Mouse (Mus musculus): ENCODE measurements around the gene Ribc2. TPM values are rescaled to one million over a fixed set of nuclear protein-coding genes. Genes with fewer than 3 reads are reported as not detected.

The Ribc2 gene
- not detected for polyA plus RNA-seq (2012; fragmentation: generic; extraction: Trizol)

DNA sequence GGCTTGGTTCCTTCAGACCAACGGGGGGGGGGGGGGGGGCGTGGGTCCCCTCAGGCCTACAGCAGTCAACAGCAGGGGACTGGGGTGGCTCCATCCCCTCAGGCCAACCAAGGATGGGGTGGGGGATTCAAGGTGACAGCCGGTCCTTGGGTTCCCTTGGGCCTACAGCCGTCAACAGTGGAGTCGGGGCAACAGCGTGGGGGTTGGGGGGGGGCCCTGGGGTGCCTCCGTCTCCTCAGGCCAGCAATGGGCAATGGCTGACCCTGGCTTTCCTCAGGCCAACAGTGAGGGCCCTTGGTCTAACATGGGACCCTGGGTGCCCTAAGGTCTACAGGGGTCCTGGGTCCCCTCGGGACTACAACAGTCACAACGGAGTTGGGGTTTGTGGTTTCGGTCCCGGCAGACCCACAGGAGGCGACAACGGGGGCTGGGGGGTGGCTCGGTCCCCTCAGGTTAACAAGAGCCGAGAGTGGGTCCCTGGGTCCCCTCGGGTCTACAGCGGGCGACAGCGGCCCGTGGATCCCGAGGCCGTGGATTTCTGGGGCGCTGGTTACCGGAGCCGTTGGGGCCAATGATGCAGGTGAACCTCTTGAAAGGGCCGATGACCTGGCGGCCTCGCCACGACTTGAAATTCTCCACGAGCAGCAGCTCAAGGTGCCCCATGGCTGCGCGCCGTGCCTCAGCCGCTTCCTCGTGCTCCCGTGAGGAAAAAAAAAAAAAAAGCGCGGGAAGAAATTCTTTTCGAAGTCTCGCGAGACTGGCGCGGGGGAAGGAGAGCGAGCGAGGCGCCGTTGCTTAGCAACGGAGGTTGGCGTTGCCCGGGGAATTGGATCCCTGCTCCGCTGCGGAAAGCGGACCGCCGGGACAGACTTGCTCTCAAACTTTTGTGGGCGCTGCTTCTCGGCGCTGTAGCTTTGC is at the start of gene Ribc2, which contains the start of gene Smc1b:
Gene Ribc2 (plus strand): TSS at position 804 of the 918 bp plus-strand sequence.
Gene Smc1b (minus strand): TSS at position 690 of the 918 bp plus-strand sequence.

Other genes with a start within 250 kb of the Ribc2 start
- gene Gm29666, start 212.0 kb upstream of the Ribc2 start, polyA plus RNA-seq (2012; fragmentation: generic; extraction: Trizol): under 1 TPM; 0.12 to 0.20 TPM
- 10 to 100 TPM; 25.2 to 37.0 TPM for gene Nup50, start 208.7 kb upstream of the Ribc2 start, polyA plus RNA-seq (2012; fragmentation: generic; extraction: Trizol)
- gene 5031439G07Rik, start 143.5 kb upstream of the Ribc2 start, polyA plus RNA-seq (2012; fragmentation: generic; extraction: Trizol): 10 to 100 TPM; 34.9 to 38.6 TPM
- not detected for gene Upk3a, start 114.9 kb upstream of the Ribc2 start, polyA plus RNA-seq (2012; fragmentation: generic; extraction: Trizol)
- gene Fam118a, start 103.1 kb upstream of the Ribc2 start, polyA plus RNA-seq (2012; fragmentation: generic; extraction: Trizol): 10 to 100 TPM in 1 of 2 experiments, 1 to 10 TPM in 1; 2.7 to 17.2 TPM
- gene Smc1b, start 114 bp upstream of the Ribc2 start, polyA plus RNA-seq (2012; fragmentation: generic; extraction: Trizol): not detected
- gene Fbln1, start 73.9 kb downstream of the Ribc2 start, polyA plus RNA-seq (2012; fragmentation: generic; extraction: Trizol): under 1 TPM in 1 of 2 experiments, not detected in 1; 0.01 TPM
- gene Atxn10, start 204.2 kb downstream of the Ribc2 start, polyA plus RNA-seq (2012; fragmentation: generic; extraction: Trizol): 100 to 1,000 TPM; 127 to 275 TPM

Measured in C3H10T1/2 (cell line).